Mouse (Mus musculus): Measurements from ENCODE around the gene Nmur1. TPM values are rescaled to one million over a fixed set of nuclear protein-coding genes. Genes with fewer than 3 reads are reported as not detected.
A peak's percentile ranks its signal among the peaks of the same experiment; 100 is the strongest.

Gene Nmur1
- polyA plus RNA-seq, 1 experiment from 2014 or later, result not detected

GRCm38 (mm10) chr1:86437219-86438013 is 11.4 kb upstream of the Nmur1 start:
- Histone ChIP-seq H3K27ac (ENCODE audit: low read depth, low read length) (no peak overlapping the region), H3K4me2 (ENCODE audit: low read depth) (no peak overlapping the region), H3K36me3 (ENCODE audit: control insufficient read depth, insufficient read depth, low read length) (no peaks in the 10 kb centered on the region), H3K9me3 (ENCODE audit: control insufficient read depth, low read length) (no peaks in the 10 kb centered on the region), H3K4me1 (ENCODE audit: control insufficient read depth, insufficient read depth, low read length) (peaks cover 30% of the 10 kb centered on the region), H3K9ac (ENCODE audit: low read length) (no peak overlapping the region), H3K4me3 (ENCODE audit: low read depth, low read length) (no peak overlapping the region), H3K27me3 (ENCODE audit: control insufficient read depth, insufficient read depth, low read length) (no peaks in the 10 kb centered on the region)
- DNase-seq (ENCODE audit: low spot score), result no peak
- ATAC-seq (ENCODE audit: insufficient read depth, low FRiP score, low TSS enrichment), result no peak
- 64% methylated on average over 9 of the region's 9 CpGs for WGBS

GRCm38 (mm10) chr1:86435302-86435821 is 9.3 kb upstream of the Nmur1 start:
- ATAC-seq (ENCODE audit: insufficient read depth, low FRiP score, low TSS enrichment) (no peak), DNase-seq (ENCODE audit: low spot score) (peak; percentile 56)
- H3K4me1 ChIP-seq (ENCODE audit: control insufficient read depth, insufficient read depth, low read length), result peaks cover 29% of the 10 kb centered on the region

GRCm38 (mm10) chr1:86434439-86435201 is 8.6 kb upstream of the Nmur1 start:
- WGBS, result 4% methylated on average over 46 of the region's 46 CpGs
- peaks cover 22% of the 10 kb centered on the region for H3K4me1 ChIP-seq (ENCODE audit: control insufficient read depth, insufficient read depth, low read length)
- peak overlapping the region; percentile 100 for H3K27ac ChIP-seq (ENCODE audit: low read depth, low read length)

More at GRCm38 (mm10) chr1:86435302-86435821, 9.3 kb upstream of the Nmur1 start:
- Histone ChIP-seq H3K4me3 (ENCODE audit: low read depth, low read length) (peak overlapping the region; percentile 33; the same call in 1 of the 2 replicates), H3K9ac (ENCODE audit: low read length) (peak overlapping the region; percentile 71), H3K9me3 (ENCODE audit: control insufficient read depth, low read length) (no peaks in the 10 kb centered on the region), H3K27ac (ENCODE audit: low read depth, low read length) (peak overlapping the region; percentile 100), H3K4me2 (ENCODE audit: low read depth) (peak overlapping the region; percentile 50), H3K27me3 (ENCODE audit: control insufficient read depth, insufficient read depth, low read length) (no peaks in the 10 kb centered on the region), H3K36me3 (ENCODE audit: control insufficient read depth, insufficient read depth, low read length) (no peaks in the 10 kb centered on the region)
- 22% methylated on average over 13 of the region's 13 CpGs for WGBS

GRCm38 (mm10) chr1:86434001-86434400 is 8.0 kb upstream of the Nmur1 start:
- Histone ChIP-seq H3K9ac (ENCODE audit: low read length) (peak overlapping the region; percentile 64), H3K27me3 (ENCODE audit: control insufficient read depth, insufficient read depth, low read length) (no peaks in the 10 kb centered on the region), H3K4me1 (ENCODE audit: control insufficient read depth, insufficient read depth, low read length) (peaks cover 22% of the 10 kb centered on the region), H3K4me3 (ENCODE audit: low read depth, low read length) (peak overlapping the region; percentile 33), H3K9me3 (ENCODE audit: control insufficient read depth, low read length) (no peaks in the 10 kb centered on the region), H3K36me3 (ENCODE audit: control insufficient read depth, insufficient read depth, low read length) (no peaks in the 10 kb centered on the region), H3K27ac (ENCODE audit: low read depth, low read length) (peak overlapping the region; percentile 100), H3K4me2 (ENCODE audit: low read depth) (peak overlapping the region; percentile 45)
- under 1% methylated on average over 12 of the region's 12 CpGs for WGBS
- DNase-seq (ENCODE audit: low spot score) (no peak), ATAC-seq (ENCODE audit: insufficient read depth, low FRiP score, low TSS enrichment) (peak; percentile 53)

More at GRCm38 (mm10) chr1:86434439-86435201, 8.6 kb upstream of the Nmur1 start:
- peak; percentile 99 for DNase-seq (ENCODE audit: low spot score)
- no peaks in the 10 kb centered on the region for H3K27me3 ChIP-seq (ENCODE audit: control insufficient read depth, insufficient read depth, low read length)
- H3K9ac ChIP-seq (ENCODE audit: low read length), result peak overlapping the region; percentile 71
- no peaks in the 10 kb centered on the region for H3K9me3 ChIP-seq (ENCODE audit: control insufficient read depth, low read length)
- peak overlapping the region; percentile 50 for H3K4me2 ChIP-seq (ENCODE audit: low read depth)
- H3K4me3 ChIP-seq (ENCODE audit: low read depth, low read length), result peak overlapping the region; percentile 33
- H3K36me3 ChIP-seq (ENCODE audit: control insufficient read depth, insufficient read depth, low read length), result no peaks in the 10 kb centered on the region
- peak; percentile 93 for ATAC-seq (ENCODE audit: insufficient read depth, low FRiP score, low TSS enrichment)

GRCm38 (mm10) chr1:86433359-86433758 is 7.3 kb upstream of the Nmur1 start:
- WGBS, result 84% methylated on average over 6 of the region's 7 CpGs
- Histone ChIP-seq H3K4me3 (ENCODE audit: low read depth, low read length) (no peak overlapping the region), H3K36me3 (ENCODE audit: control insufficient read depth, insufficient read depth, low read length) (no peaks in the 10 kb centered on the region), H3K27ac (ENCODE audit: low read depth, low read length) (peak overlapping the region; percentile 100), H3K27me3 (ENCODE audit: control insufficient read depth, insufficient read depth, low read length) (no peaks in the 10 kb centered on the region), H3K4me2 (ENCODE audit: low read depth) (no peak overlapping the region), H3K9ac (ENCODE audit: low read length) (no peak overlapping the region), H3K4me1 (ENCODE audit: control insufficient read depth, insufficient read depth, low read length) (peaks cover 22% of the 10 kb centered on the region), H3K9me3 (ENCODE audit: control insufficient read depth, low read length) (no peaks in the 10 kb centered on the region)
- DNase-seq (ENCODE audit: low spot score) (no peak), ATAC-seq (ENCODE audit: insufficient read depth, low FRiP score, low TSS enrichment) (no peak)

- Histone ChIP-seq H3K4me2 (ENCODE audit: low read depth) (no peak overlapping the region), H3K4me3 (ENCODE audit: low read depth, low read length) (no peak overlapping the region), H3K9ac (ENCODE audit: low read length) (no peak overlapping the region), H3K36me3 (ENCODE audit: control insufficient read depth, insufficient read depth, low read length) (no peaks in the 10 kb centered on the region), H3K9me3 (ENCODE audit: control insufficient read depth, low read length) (no peaks in the 10 kb centered on the region), H3K27ac (ENCODE audit: low read depth, low read length) (no peak overlapping the region), H3K27me3 (ENCODE audit: control insufficient read depth, insufficient read depth, low read length) (no peaks in the 10 kb centered on the region), H3K4me1 (ENCODE audit: control insufficient read depth, insufficient read depth, low read length) (peaks cover 22% of the 10 kb centered on the region)
- WGBS, result 87% methylated on average over 4 of the region's 4 CpGs
- no peak for ATAC-seq (ENCODE audit: insufficient read depth, low FRiP score, low TSS enrichment)
- DNase-seq (ENCODE audit: low spot score), result no peak
Observed at GRCm38 (mm10) chr1:86432778-86433177, 6.8 kb upstream of the Nmur1 start.

GRCm38 (mm10) chr1:86430056-86430455 is 4.0 kb upstream of the Nmur1 start:
- no peak for ATAC-seq (ENCODE audit: insufficient read depth, low FRiP score, low TSS enrichment)
- WGBS, result 46% methylated on average over 2 of the region's 2 CpGs
- Histone ChIP-seq H3K27ac (ENCODE audit: low read depth, low read length) (no peak overlapping the region), H3K36me3 (ENCODE audit: control insufficient read depth, insufficient read depth, low read length) (no peaks in the 10 kb centered on the region), H3K9ac (ENCODE audit: low read length) (no peak overlapping the region), H3K4me2 (ENCODE audit: low read depth) (no peak overlapping the region), H3K27me3 (ENCODE audit: control insufficient read depth, insufficient read depth, low read length) (no peaks in the 10 kb centered on the region), H3K4me3 (ENCODE audit: low read depth, low read length) (no peak overlapping the region), H3K4me1 (ENCODE audit: control insufficient read depth, insufficient read depth, low read length) (peaks cover 13% of the 10 kb centered on the region), H3K9me3 (ENCODE audit: control insufficient read depth, low read length) (no peaks in the 10 kb centered on the region)
- peak; percentile 75 for DNase-seq (ENCODE audit: low spot score)

- 15% methylated on average over 11 of the region's 11 CpGs for WGBS
- no peaks in the 10 kb centered on the region for H3K9me3 ChIP-seq (ENCODE audit: control insufficient read depth, low read length)
- no peaks in the 10 kb centered on the region for H3K27me3 ChIP-seq (ENCODE audit: control insufficient read depth, insufficient read depth, low read length)
- DNase-seq (ENCODE audit: low spot score) (peak; percentile 63), ATAC-seq (ENCODE audit: insufficient read depth, low FRiP score, low TSS enrichment) (peak; percentile 85)
- peak overlapping the region; percentile 39 for H3K9ac ChIP-seq (ENCODE audit: low read length)
- H3K4me3 ChIP-seq (ENCODE audit: low read depth, low read length), result no peak overlapping the region
- peaks cover 10% of the 10 kb centered on the region for H3K4me1 ChIP-seq (ENCODE audit: control insufficient read depth, insufficient read depth, low read length)
- H3K36me3 ChIP-seq (ENCODE audit: control insufficient read depth, insufficient read depth, low read length), result no peaks in the 10 kb centered on the region
- H3K4me2 ChIP-seq (ENCODE audit: low read depth), result peak overlapping the region; percentile 9; the same call in 1 of the 2 replicates
- peak overlapping the region; percentile 80 for H3K27ac ChIP-seq (ENCODE audit: low read depth, low read length)
Observed at GRCm38 (mm10) chr1:86424835-86425547, 1.0 kb downstream of the Nmur1 start.

Data from neural tube, embryonic 11.5 days (tissue).